Mouse (Mus musculus) heart, embryonic 11.5 days (tissue): ENCODE measurements at regions not wholly inside any gene's neighbourhood (a gene's known extent, or its start where the extent isn't known, plus 50 kb on each side); places are given as distances from the start of the nearest gene placed in this dataset.

ENCODE experiments used
- ATAC-seq: fragments of 200-750 bp; cut with Nextera tagmentation; replicated peaks from 2 replicates; pipeline ENCODE4 v1.8.0; 2017; ENCODE audit warnings: moderate library complexity; ENCODE audit not compliant: insufficient number of reproducible peaks, low FRiP score, low TSS enrichment
- H3K27ac ChIP-seq: fragments of 300-500 bp; sonication (generic); 2 replicates; pipeline ENCODE4 v1.5.1; 2014; ENCODE audit warnings: mild to moderate bottlenecking, low read depth, low read length
- H3K27me3 ChIP-seq: fragments of 300-500 bp; sonication (generic); 2 replicates; pipeline ENCODE4 v1.6.1; 2014; ENCODE audit warnings: mild to moderate bottlenecking, low read length, mixed read lengths; ENCODE audit not compliant: control insufficient read depth, insufficient read depth
- H3K36me3 ChIP-seq: fragments of 300-500 bp; sonication (generic); 2 replicates; pipeline ENCODE4 v1.6.1; 2014; ENCODE audit warnings: mild to moderate bottlenecking, low read length, moderate library complexity, mixed read lengths; ENCODE audit not compliant: control insufficient read depth, insufficient read depth
- H3K4me1 ChIP-seq: fragments of 300-500 bp; sonication (generic); 2 replicates; pipeline ENCODE4 v1.6.1; 2014; ENCODE audit warnings: low read length; ENCODE audit not compliant: control insufficient read depth, insufficient read depth
- H3K4me2 ChIP-seq: fragments of 300-500 bp; sonication (generic); 2 replicates; pipeline ENCODE4 v1.6.1; 2014; ENCODE audit warnings: mild to moderate bottlenecking, moderate library complexity
- H3K4me3 ChIP-seq: fragments of 300-500 bp; sonication (generic); 2 replicates; pipeline ENCODE4 v1.5.1; 2014; ENCODE audit warnings: low read depth, low read length
- H3K9ac ChIP-seq: fragments of 300-500 bp; sonication (generic); 2 replicates; pipeline ENCODE4 v1.6.1; 2014; ENCODE audit warnings: mild to moderate bottlenecking, low read depth, low read length, moderate library complexity
- H3K9me3 ChIP-seq: fragments of 300-500 bp; sonication (generic); replicated peaks from 2 replicates; pipeline ENCODE4 v1.6.1; 2016; ENCODE audit warnings: low read length; ENCODE audit not compliant: control insufficient read depth
- WGBS: fragments of 180-500 bp; shearing (Covaris S2); extraction: QIAGEN DNeasy Blood & Tissue Kit; methylation state at CpG from one replicate; pipeline ENCODE4 v1.1.7; 2014; ENCODE audit not compliant: insufficient replicate concordance; 5-methylcytosine and 5-hydroxymethylcytosine counted together

DNA sequence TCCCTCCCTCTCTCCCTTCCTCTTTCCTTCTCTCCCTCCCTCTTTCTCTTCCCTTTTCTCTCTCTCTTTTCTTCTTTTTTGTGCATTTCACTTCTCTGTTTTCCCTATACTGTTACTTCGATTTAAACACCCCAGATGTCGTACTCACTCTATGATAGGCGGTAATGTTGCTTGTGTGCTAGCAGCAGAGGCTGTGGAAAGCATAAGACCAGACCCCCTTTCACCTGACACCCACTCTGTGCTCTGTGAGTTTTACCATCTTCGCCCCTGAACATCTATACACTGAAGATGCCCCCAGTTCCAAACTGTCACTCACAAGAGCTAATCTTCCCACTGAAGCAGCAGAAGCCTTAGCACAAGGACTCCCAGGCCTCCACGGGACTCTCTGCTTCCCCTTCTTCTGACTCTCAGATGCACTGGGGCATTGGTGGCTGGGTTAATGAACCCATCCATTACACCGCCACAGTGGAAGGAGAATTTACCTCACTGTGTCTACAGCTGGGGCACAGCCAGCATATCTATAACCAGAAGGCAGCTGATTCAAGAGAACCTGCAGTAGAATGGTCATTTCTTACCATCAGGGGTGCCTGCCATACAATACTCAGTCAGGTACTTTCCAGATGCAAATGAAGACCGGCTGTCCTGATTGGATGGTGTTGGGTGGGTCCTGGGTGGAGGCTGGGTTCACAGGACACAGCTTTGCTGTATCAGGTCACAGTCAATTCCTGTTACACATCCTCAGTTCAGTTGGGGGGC, 194.0 kb upstream of the Runx1 start:
- peaks cover 40% of the 10 kb centered on the region for H3K27me3 ChIP-seq
- H3K9ac ChIP-seq: no peak overlapping the region
- 68% methylated on average over 7 of the region's 7 CpGs for WGBS
- H3K27ac ChIP-seq: no peak overlapping the region
- H3K4me2 ChIP-seq: no peak overlapping the region
- H3K36me3 ChIP-seq: no peaks in the 10 kb centered on the region
- no peaks in the 10 kb centered on the region for H3K9me3 ChIP-seq
- H3K4me3 ChIP-seq: no peak overlapping the region
- H3K4me1 ChIP-seq: no peaks in the 10 kb centered on the region
- no peak for ATAC-seq

DNA sequence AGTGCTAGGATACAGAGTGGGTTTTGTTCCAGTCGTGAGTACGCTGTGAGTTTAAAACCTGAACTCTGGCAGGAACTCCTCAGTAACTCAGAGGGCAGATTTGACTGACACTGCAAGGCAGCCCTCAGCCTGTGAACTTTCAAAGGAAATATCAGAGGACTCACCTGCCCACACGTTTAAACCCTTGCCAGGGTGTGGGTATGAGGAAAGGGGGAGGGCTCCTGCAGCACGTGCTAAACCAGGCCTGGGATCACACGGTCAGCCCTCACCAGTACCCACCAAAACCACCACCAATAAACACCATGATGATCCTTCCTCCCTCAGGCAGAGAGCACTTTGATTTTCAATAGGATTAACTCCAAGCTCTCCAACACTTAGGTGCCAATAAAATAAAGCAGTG, 192.8 kb upstream of the Runx1 start:
- H3K4me2 ChIP-seq: no peak overlapping the region
- H3K27ac ChIP-seq: no peak overlapping the region
- H3K9me3 ChIP-seq: no peaks in the 10 kb centered on the region
- H3K36me3 ChIP-seq: no peaks in the 10 kb centered on the region
- 46% methylated on average over 5 of the region's 5 CpGs for WGBS
- no peak overlapping the region for H3K4me3 ChIP-seq
- ATAC-seq: no peak
- no peak overlapping the region for H3K9ac ChIP-seq
- H3K27me3 ChIP-seq: peaks cover 45% of the 10 kb centered on the region
- no peaks in the 10 kb centered on the region for H3K4me1 ChIP-seq

DNA sequence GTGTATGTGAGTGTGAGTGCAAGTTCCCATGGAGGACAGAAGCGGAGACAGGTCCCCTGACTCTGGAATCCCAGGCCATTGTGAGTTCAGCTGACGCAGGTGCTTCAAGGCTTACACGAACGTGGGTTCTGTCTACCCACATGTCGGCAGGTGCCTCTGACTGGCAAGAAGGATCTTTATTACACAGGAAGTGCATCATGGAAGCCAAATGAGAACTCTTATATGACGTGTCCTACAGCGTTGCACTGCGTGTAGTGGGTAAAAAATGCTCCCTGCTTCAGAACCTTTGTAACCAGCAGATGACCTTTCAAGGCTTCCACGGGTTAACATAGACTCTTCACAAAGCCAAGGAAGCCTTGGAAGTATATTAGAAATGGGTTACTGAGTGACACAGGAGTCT, 191.1 kb upstream of the Runx1 start:
- no peak for ATAC-seq
- peaks cover 43% of the 10 kb centered on the region for H3K27me3 ChIP-seq
- WGBS: 85% methylated on average over 9 of the region's 9 CpGs

GRCm38 (mm10) chr16:93015636-93016035, 189.7 kb upstream of the Runx1 start:
- H3K27me3 ChIP-seq: peaks cover 38% of the 10 kb centered on the region
- no peak for ATAC-seq
- 50% methylated on average over 6 of the region's 6 CpGs for WGBS

More for the DNA sequence above, 191.1 kb upstream of the Runx1 start:
- no peaks in the 10 kb centered on the region for H3K36me3 ChIP-seq
- H3K4me1 ChIP-seq: no peaks in the 10 kb centered on the region
- no peaks in the 10 kb centered on the region for H3K9me3 ChIP-seq
- H3K27ac ChIP-seq: no peak overlapping the region
- no peak overlapping the region for H3K9ac ChIP-seq
- H3K4me3 ChIP-seq: no peak overlapping the region
- H3K4me2 ChIP-seq: no peak overlapping the region

GRCm38 (mm10) chr16:93014991-93015390, 189.0 kb upstream of the Runx1 start:
- no peaks in the 10 kb centered on the region for H3K4me1 ChIP-seq
- no peak for ATAC-seq
- peaks cover 33% of the 10 kb centered on the region for H3K27me3 ChIP-seq
- no peaks in the 10 kb centered on the region for H3K36me3 ChIP-seq
- H3K9ac ChIP-seq: no peak overlapping the region
- WGBS: 81% methylated on average over 9 of the region's 9 CpGs
- H3K27ac ChIP-seq: no peak overlapping the region
- H3K4me2 ChIP-seq: no peak overlapping the region
- H3K4me3 ChIP-seq: no peak overlapping the region
- H3K9me3 ChIP-seq: no peaks in the 10 kb centered on the region

More at GRCm38 (mm10) chr16:93015636-93016035, 189.7 kb upstream of the Runx1 start:
- H3K4me3 ChIP-seq: no peak overlapping the region
- H3K9me3 ChIP-seq: no peaks in the 10 kb centered on the region
- no peak overlapping the region for H3K9ac ChIP-seq
- no peak overlapping the region for H3K4me2 ChIP-seq
- no peaks in the 10 kb centered on the region for H3K36me3 ChIP-seq
- no peak overlapping the region for H3K27ac ChIP-seq
- H3K4me1 ChIP-seq: no peaks in the 10 kb centered on the region

DNA sequence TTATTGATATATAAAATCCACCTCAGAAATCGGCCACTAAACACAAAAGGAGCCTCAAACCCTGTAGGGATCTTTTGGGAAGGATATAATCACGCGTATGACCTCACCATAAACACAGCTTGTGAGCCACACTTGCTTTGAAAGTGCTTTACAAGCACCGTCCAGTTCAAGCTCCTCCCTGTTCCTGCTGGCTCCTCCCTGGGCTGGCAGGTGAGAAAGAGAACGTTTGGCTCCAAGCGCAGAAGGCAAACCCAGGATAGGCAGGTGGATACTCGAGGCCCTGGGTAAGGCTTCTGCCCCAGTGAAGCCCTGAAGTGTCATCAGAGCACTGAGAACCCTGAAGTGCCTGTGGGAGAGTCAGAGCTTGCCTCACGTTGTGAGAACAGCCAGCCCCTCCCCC, 187.9 kb upstream of the Runx1 start:
- Histone ChIP-seq H3K9ac (no peak overlapping the region), H3K27me3 (peaks cover 28% of the 10 kb centered on the region), H3K4me2 (no peak overlapping the region), H3K4me1 (no peaks in the 10 kb centered on the region), H3K36me3 (no peaks in the 10 kb centered on the region), H3K4me3 (no peak overlapping the region), H3K9me3 (no peaks in the 10 kb centered on the region), H3K27ac (no peak overlapping the region)
- no peak for ATAC-seq
- 42% methylated on average over 8 of the region's 8 CpGs for WGBS

DNA sequence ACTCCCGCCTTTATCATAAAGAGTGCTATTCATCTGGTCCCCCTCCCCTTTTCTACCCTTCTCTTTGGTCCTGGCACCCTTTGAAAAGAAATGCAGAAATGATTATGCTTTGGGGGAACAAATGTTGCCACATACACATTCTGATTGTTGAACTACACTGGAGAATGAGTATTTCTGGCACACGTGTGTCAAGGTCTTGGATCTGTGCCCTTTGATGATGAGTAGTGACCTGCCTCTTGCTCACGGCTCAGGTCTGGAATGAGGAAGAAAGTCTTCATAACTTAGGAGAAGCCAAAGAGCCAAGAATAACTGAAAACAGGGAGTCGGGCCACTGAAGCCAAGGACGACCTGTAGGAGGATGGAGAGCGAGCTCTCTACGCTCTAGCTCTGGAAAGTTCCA, 187.3 kb upstream of the Runx1 start:
- Histone ChIP-seq H3K36me3 (no peaks in the 10 kb centered on the region), H3K4me1 (no peaks in the 10 kb centered on the region), H3K9me3 (no peaks in the 10 kb centered on the region), H3K27ac (no peak overlapping the region), H3K9ac (no peak overlapping the region), H3K4me2 (no peak overlapping the region), H3K27me3 (peaks cover 25% of the 10 kb centered on the region), H3K4me3 (no peak overlapping the region)
- 80% methylated on average over 7 of the region's 7 CpGs for WGBS
- no peak for ATAC-seq

DNA sequence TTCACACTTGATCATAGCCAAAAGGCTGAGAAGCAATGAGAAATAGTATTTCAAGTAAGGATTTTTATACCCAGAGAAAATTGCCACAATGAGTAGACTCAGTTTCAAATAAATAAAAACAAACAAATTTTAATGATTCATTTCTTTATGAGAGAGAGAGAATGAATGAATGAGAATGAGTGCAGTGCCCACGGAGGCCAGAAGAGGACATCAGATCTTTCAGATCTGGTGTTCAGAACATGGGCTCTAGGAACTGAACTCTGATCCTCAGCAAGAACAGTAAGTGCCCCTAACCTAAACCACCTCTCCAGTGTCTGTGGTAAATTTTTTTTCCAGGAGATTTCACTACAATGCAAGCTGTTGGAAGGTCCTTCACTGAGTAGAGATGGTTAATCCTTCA, 185.5 kb upstream of the Runx1 start:
- no peak overlapping the region for H3K4me2 ChIP-seq
- WGBS: 90% methylated on average over 1 of the region's 1 CpGs
- H3K4me1 ChIP-seq: no peaks in the 10 kb centered on the region
- H3K9me3 ChIP-seq: no peaks in the 10 kb centered on the region
- H3K4me3 ChIP-seq: no peak overlapping the region
- ATAC-seq: no peak
- no peaks in the 10 kb centered on the region for H3K36me3 ChIP-seq
- H3K27me3 ChIP-seq: peaks cover 20% of the 10 kb centered on the region
- no peak overlapping the region for H3K9ac ChIP-seq
- H3K27ac ChIP-seq: no peak overlapping the region

DNA sequence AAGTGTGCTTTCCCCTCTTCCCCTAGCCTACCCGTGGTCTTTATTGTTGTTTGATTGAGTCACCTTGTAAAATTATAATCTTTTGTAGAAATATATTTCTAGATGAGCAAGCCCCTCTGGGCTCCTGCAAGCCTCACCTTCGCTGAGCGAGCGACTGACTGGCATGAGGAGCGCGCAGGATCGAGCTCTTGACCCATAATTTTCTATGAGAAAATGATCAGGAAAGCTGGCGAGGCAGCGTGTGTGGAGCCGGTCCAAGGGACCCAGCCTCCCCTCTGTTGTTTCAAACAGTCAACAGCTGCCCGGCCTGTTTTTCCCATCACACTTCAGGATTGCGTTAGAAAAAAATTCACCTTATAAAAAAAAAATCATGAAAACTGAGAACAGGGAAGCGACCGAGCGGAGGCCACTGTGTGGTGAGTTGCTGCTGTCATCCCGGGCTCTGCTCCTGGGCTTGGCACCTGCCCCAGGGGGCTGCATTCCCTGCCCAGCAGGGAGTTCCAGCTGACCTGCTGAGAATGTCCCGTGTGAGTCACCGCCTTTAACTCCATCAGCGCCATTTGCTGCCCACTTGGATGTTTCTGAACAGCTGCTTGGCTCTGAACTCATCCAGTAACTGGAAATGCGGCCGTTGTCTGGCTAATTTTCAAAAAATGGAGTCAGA, 180.5 kb upstream of the Runx1 start:
- no peaks in the 10 kb centered on the region for H3K36me3 ChIP-seq
- peak overlapping the region; percentile 12; the same call in 1 of the 2 replicates for H3K4me3 ChIP-seq
- no peaks in the 10 kb centered on the region for H3K4me1 ChIP-seq
- no peak overlapping the region for H3K9ac ChIP-seq
- no peak overlapping the region for H3K27ac ChIP-seq
- 4% methylated on average over 21 of the region's 21 CpGs for WGBS
- H3K9me3 ChIP-seq: no peaks in the 10 kb centered on the region
- peak overlapping the region; percentile 60 for H3K4me2 ChIP-seq
- H3K27me3 ChIP-seq: peaks cover 11% of the 10 kb centered on the region
- ATAC-seq: no peak
